Mouse (Mus musculus) central nervous system, embryonic 18 days (tissue): ENCODE measurements around the gene Cavin1. TPM values are rescaled to one million over a fixed set of nuclear protein-coding genes. Genes with fewer than 3 reads are reported as not detected.

Experiments used
- polyA plus RNA-seq: library from polyadenylated mRNA; depleted of rRNA; stranded (reverse); fragments of >200 nt; gene quantifications from 2 replicates; pipeline ENCODE4 v1.2.3, GENCODE M21; 2012; rRNA removed

Cavin1 gene
- polyA plus RNA-seq, result 20.1 and 21.2 TPM in 2 replicates

DNA sequence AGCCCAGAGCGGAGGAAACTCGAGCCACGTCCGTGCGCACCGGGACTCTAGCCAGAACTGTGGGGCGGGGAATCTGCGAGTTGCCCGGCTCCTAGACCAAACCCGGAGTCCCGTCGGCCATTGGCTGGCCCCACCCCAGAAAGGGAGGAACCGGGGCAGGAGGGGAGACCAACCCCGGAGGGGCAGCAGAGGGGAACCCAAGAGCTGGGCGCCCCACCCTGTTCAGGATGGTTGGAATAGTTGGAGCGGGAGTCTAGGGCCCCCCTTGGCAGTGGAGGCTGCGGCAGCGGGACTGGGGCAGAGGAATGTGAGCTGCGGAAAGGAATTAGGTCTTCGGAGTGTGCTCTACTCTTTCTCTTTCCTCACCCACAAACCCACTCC is at the start of gene Cavin1:
TSS of gene Cavin1 (minus strand) at position 331 of the 381 bp plus-strand sequence.

GRCm38 (mm10) chr11:101009046-101009887 is 38.6 kb upstream of the Cavin1 start, which contains the start of gene Atp6v0a1:
Gene Atp6v0a1, plus strand, starts transcription at chr11:101009452.

GRCm38 (mm10) chr11:100939512-100940151 is 31.1 kb downstream of the Cavin1 start, which contains the start of gene Stat3:
Gene Stat3, minus strand, starts transcription at chr11:100939540.

Other genes starting within 250 kb of the Cavin1 start
- 233 and 236 TPM in 2 replicates for gene Rab5c, start 232.7 kb downstream of the Cavin1 start, polyA plus RNA-seq
- 28.5 and 34.1 TPM in 2 replicates for gene Kcnh4, start 210.9 kb downstream of the Cavin1 start, polyA plus RNA-seq
- 2.1 and 3.4 TPM in 2 replicates for gene Hcrt, start 208.0 kb downstream of the Cavin1 start, polyA plus RNA-seq
- 8.3 and 8.5 TPM in 2 replicates for gene Ghdc, start 199.9 kb downstream of the Cavin1 start, polyA plus RNA-seq
- 15.2 and 16.0 TPM in 2 replicates for gene Stat5b, start 120.2 kb downstream of the Cavin1 start, polyA plus RNA-seq
- gene Stat5a, start 111.5 kb downstream of the Cavin1 start, polyA plus RNA-seq, result 1.7 and 1.8 TPM in 2 replicates
- 26.7 and 33.0 TPM in 2 replicates for gene Stat3, start 31.3 kb downstream of the Cavin1 start, polyA plus RNA-seq
- 186 and 202 TPM in 2 replicates for gene Atp6v0a1, start 38.6 kb upstream of the Cavin1 start, polyA plus RNA-seq
- gene Naglu, start 99.1 kb upstream of the Cavin1 start, polyA plus RNA-seq, result 10.6 and 11.5 TPM in 2 replicates
- 0.63 and 0.65 TPM in 2 replicates for gene Hsd17b1, start 107.5 kb upstream of the Cavin1 start, polyA plus RNA-seq
- gene Coasy, start 111.7 kb upstream of the Cavin1 start, polyA plus RNA-seq, result 49.3 and 50.2 TPM in 2 replicates
- 65.4 and 71.6 TPM in 2 replicates for gene Mlx, start 116.4 kb upstream of the Cavin1 start, polyA plus RNA-seq
- 19.1 and 19.5 TPM in 2 replicates for gene Psmc3ip, start 124.5 kb upstream of the Cavin1 start, polyA plus RNA-seq
- 66.9 and 68.5 TPM in 2 replicates for gene Retreg3, start 149.0 kb upstream of the Cavin1 start, polyA plus RNA-seq
- gene Tubg1, start 149.1 kb upstream of the Cavin1 start, polyA plus RNA-seq, result 15.2 and 15.6 TPM in 2 replicates
- gene Tubg2, start 185.0 kb upstream of the Cavin1 start, polyA plus RNA-seq, result 31.8 and 33.7 TPM in 2 replicates
- 7.4 and 9.2 TPM in 2 replicates for gene Cntnap1, start 199.6 kb upstream of the Cavin1 start, polyA plus RNA-seq
- 6.5 and 7.9 TPM in 2 replicates for gene Plekhh3, start 200.5 kb upstream of the Cavin1 start, polyA plus RNA-seq
- gene Ccr10, start 204.6 kb upstream of the Cavin1 start, polyA plus RNA-seq, result 0.21 and 0.28 TPM in 2 replicates